Mouse (Mus musculus) neutrophil, adult 59 days (primary cell): ENCODE results near the gene Lamtor4. TPM values are rescaled to one million over a fixed set of nuclear protein-coding genes. Genes with fewer than 3 reads are reported as not detected.

ENCODE experiments used
- total RNA-seq, 2 experiments: library from RNA; stranded (reverse); gene quantifications; 1 replicate in 1 of 2; 2 replicates in 1 of 2; pipeline ENCODE4 v1.2.4; 2023

The Lamtor4 gene
- total RNA-seq = 100 to 1,000 TPM; 171 to 172 TPM

DNA sequence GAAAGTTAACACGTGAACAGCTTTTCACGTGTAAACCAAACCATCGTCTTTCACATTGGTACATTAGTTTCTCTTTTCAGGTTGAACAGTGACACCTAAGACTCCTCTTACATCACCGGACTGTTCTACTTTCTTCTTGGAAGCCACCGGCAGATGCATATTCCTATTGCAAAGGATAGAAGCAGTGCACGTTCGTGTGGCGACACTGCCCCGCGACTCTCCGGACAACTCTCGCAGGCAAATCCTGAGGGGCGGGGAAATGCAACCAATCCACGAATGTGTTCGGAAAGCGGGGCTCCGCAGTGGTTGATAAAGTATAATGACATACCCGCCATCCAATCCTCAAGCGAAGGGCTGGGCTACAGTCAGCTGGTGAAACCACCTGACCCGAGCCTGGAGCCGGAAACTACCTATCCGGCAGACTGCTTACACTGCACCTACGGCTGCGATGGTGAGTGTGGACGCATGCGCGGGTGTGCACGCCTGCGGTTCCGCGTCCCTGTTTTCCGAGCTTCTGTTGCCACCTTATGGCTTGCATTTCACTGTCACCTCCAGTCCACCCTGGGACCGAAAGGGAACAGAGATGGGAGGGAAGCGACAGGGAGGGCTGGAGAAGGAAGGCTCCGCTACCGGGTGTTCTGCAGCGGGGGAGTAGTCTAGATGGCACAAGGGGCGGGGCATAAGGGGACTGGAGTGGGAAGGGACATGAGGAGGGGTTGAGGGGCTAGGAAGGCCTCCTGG lies at the start of gene Lamtor4:
Gene Lamtor4 (plus strand): TSS at position 130 of the 741 bp plus-strand sequence.

GRCm38 (mm10) chr5:138225700-138226099 lies 29.6 kb upstream of the Lamtor4 start, which contains the start of gene Nxpe5:
TSS of gene Nxpe5 (plus strand) at chr5:138225898.

GRCm38 (mm10) chr5:138263260-138264206 lies 8.3 kb downstream of the Lamtor4 start, which contains the start of gene BC037034:
TSS of gene BC037034 (minus strand) at chr5:138264033.

DNA sequence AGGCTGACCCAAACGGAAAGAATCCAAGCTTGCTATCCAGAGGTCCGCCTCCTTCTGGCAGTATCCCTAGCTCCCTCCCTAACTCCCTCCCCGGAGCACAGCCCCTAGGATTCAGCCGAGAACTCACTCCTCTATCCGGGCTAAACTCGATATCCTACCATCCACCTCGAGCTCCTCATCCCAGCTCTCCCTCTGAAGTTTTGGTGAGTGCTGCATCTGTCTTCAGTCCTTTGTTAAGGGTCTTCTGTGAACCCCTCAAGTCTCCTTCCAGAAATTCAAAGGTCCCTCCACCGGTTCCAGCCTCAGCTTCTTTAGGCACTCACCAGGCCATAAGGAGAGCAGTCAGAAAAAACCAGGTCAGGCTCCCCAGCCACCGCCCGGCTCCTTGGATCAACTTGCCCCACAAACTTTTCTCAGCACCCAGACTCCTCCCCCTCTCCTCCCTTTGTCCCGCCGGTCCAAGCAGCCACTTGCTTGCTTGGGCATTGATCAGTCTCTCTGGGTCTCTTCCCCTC lies 17.2 kb downstream of the Lamtor4 start, which contains the start of gene Gal3st4:
Gene Gal3st4 (minus strand): TSS at position 432 of the 515 bp plus-strand sequence.

DNA sequence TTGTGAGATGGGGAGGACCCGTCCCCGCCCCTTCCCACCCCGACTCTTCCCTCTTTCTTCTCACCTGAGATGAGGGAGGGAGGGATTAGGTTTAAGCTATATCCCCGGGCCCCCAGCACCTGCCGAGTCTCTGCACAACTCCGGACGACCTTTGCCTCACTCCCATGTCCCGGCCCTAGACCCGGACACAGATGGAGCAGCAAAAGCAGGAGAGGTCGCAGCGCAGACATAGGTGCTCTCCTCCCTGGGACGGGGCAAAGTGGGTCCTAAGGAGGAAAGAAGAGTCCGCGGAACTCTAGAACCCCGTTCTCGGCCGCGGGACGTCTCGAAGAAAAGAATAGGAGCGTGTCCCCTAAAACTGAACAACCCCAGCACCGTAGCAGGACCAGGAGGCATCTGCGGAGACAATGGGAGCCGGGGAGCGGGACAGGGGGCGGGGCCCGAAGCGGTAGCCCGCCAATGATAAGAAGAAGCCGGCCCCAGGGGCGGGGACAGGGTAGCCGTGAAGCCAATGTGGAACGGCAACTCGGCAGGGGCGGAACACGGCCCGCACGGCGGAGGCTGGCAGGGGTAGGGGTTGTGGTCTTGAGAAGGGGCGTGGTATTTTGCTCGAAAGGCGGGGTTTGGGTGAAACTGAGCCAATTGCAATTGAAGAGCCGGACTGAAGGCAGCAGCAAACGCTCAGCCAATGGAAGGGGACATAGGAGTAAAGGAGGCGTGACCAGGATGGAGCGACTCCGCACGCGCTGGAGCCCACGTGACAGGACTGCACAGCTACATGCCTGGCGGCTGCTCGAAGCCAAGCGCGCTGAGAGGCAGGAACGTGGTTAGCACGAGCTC lies 24.5 kb downstream of the Lamtor4 start, which contains the start of the genes Gm43720, Gpc2 and Stag3:
Gene Gm43720 (minus strand): TSS at position 374 of the 840 bp plus-strand sequence.
Gene Gpc2 (minus strand): TSS at position 421 of the 840 bp plus-strand sequence.
Gene Stag3 (plus strand): TSS at position 656 of the 840 bp plus-strand sequence.

Other genes starting within 250 kb of the Lamtor4 start
- not detected for gene Smok3a, start 234.2 kb upstream of the Lamtor4 start, total RNA-seq
- not detected for gene Smok3b, start 234.1 kb upstream of the Lamtor4 start, total RNA-seq
- gene Smok3c, start 202.3 kb upstream of the Lamtor4 start, total RNA-seq = not detected
- 1 to 10 TPM; 6.8 to 8.4 TPM for gene Zkscan1, start 170.4 kb upstream of the Lamtor4 start, total RNA-seq
- 1 to 10 TPM; 5.3 to 6.4 TPM for gene Zscan21, start 138.6 kb upstream of the Lamtor4 start, total RNA-seq
- 1 to 10 TPM; 4.4 to 4.8 TPM for gene Zfp113, start 99.7 kb upstream of the Lamtor4 start, total RNA-seq
- 10 to 100 TPM; 40.2 to 44.5 TPM for gene Cops6, start 94.4 kb upstream of the Lamtor4 start, total RNA-seq
- gene Ap4m1, start 83.5 kb upstream of the Lamtor4 start, total RNA-seq = 10 to 100 TPM; 24.8 to 30.5 TPM
- gene Mcm7, start 83.1 kb upstream of the Lamtor4 start, total RNA-seq = 100 to 1,000 TPM; 136 to 138 TPM
- 10 to 100 TPM; 23.3 to 24.1 TPM for gene Taf6, start 68.0 kb upstream of the Lamtor4 start, total RNA-seq
- 10 to 100 TPM in 1 of 2 experiments, 1 to 10 TPM in 1; 9.4 to 14.5 TPM for gene Cnpy4, start 68.0 kb upstream of the Lamtor4 start, total RNA-seq
- 1 to 10 TPM; 4.1 to 4.8 TPM for gene Mblac1, start 61.2 kb upstream of the Lamtor4 start, total RNA-seq
- under 1 TPM; 0.64 to 0.75 TPM for gene Nxpe5, start 29.6 kb upstream of the Lamtor4 start, total RNA-seq
- 100 to 1,000 TPM; 118 to 120 TPM for gene BC037034, start 8.6 kb downstream of the Lamtor4 start, total RNA-seq
- gene Gal3st4, start 17.4 kb downstream of the Lamtor4 start, total RNA-seq = not detected
- not detected for gene Gm43720, start 24.5 kb downstream of the Lamtor4 start, total RNA-seq
- 1 to 10 TPM; 2.7 to 3.6 TPM for gene Gpc2, start 24.5 kb downstream of the Lamtor4 start, total RNA-seq
- 1 to 10 TPM; 1.4 to 2.7 TPM for gene Stag3, start 24.8 kb downstream of the Lamtor4 start, total RNA-seq
- gene Pvrig, start 86.5 kb downstream of the Lamtor4 start, total RNA-seq = 1 to 10 TPM; 1.3 to 1.7 TPM
- gene Zfp157, start 186.0 kb downstream of the Lamtor4 start, total RNA-seq = 1 to 10 TPM; 8.2 to 9.5 TPM